Mouse (Mus musculus) stomach, embryonic 16.5 days (tissue): ENCODE results near the gene Tnpo1. TPM values are rescaled to one million over a fixed set of nuclear protein-coding genes. Genes with fewer than 3 reads are reported as not detected.

Experiments used
- ATAC-seq: fragments of 200-750 bp; cut with Nextera tagmentation; 2 replicates; pipeline ENCODE4 v1.8.0; 2017; ENCODE audit warnings: moderate number of reproducible peaks, moderate TSS enrichment; ENCODE audit not compliant: insufficient read depth, low FRiP score
- H3K27ac ChIP-seq: fragments of 300-500 bp; sonication (generic); 2 replicates; pipeline ENCODE4 v1.5.1; 2014; ENCODE audit warnings: low read length
- H3K27me3 ChIP-seq: fragments of 300-500 bp; sonication (generic); 2 replicates; pipeline ENCODE4 v1.6.1; 2014; ENCODE audit warnings: low read length, control low read depth, mixed read lengths; ENCODE audit not compliant: control insufficient read depth, insufficient read depth
- H3K36me3 ChIP-seq: fragments of 300-500 bp; sonication (generic); 2 replicates; pipeline ENCODE4 v1.6.1; 2014; ENCODE audit warnings: low read length; ENCODE audit not compliant: control insufficient read depth, insufficient read depth
- H3K4me1 ChIP-seq: fragments of 300-500 bp; sonication (generic); 2 replicates; pipeline ENCODE4 v1.6.1; 2014; ENCODE audit warnings: low read length, control low read depth, mixed read lengths; ENCODE audit not compliant: control insufficient read depth, insufficient read depth
- H3K4me2 ChIP-seq: fragments of 300-500 bp; sonication (generic); 2 replicates; pipeline ENCODE4 v1.6.1; 2014; ENCODE audit warnings: low read depth, low read length, mixed read lengths
- H3K4me3 ChIP-seq: fragments of 300-500 bp; sonication (generic); replicated peaks from 2 replicates; pipeline ENCODE4 v1.5.1; 2014; ENCODE audit warnings: mild to moderate bottlenecking, low read length
- H3K9ac ChIP-seq: fragments of 300-500 bp; sonication (generic); 2 replicates; pipeline ENCODE4 v1.6.1; 2014; ENCODE audit warnings: low read length
- H3K9me3 ChIP-seq: fragments of 300-500 bp; sonication (generic); replicated peaks from 2 replicates; pipeline ENCODE4 v1.6.1; 2016; ENCODE audit warnings: low read length, control low read depth; ENCODE audit not compliant: control insufficient read depth
- WGBS: fragments of 180-500 bp; shearing (Covaris S2); extraction: QIAGEN DNeasy Blood & Tissue Kit; methylation state at CpG from one replicate; pipeline ENCODE4 v1.1.7; 2014; 5-methylcytosine and 5-hydroxymethylcytosine counted together
- polyA plus RNA-seq: library from polyadenylated mRNA; unstranded; fragments of >200 nt; fragmentation: Nextera tagmentation; extraction: Ambion mirVana; gene quantifications from 2 replicates; pipeline ENCODE4 v1.2.1, GENCODE M21; 2015

The Tnpo1 gene
- polyA plus RNA-seq, 1 experiment from 2014 or later, result 58.3 TPM

- WGBS, result 75% methylated on average over 4 of the region's 4 CpGs
Measured at GRCm38 (mm10) chr13:98803699-98804098, 122.5 kb downstream of the Tnpo1 start.

DNA sequence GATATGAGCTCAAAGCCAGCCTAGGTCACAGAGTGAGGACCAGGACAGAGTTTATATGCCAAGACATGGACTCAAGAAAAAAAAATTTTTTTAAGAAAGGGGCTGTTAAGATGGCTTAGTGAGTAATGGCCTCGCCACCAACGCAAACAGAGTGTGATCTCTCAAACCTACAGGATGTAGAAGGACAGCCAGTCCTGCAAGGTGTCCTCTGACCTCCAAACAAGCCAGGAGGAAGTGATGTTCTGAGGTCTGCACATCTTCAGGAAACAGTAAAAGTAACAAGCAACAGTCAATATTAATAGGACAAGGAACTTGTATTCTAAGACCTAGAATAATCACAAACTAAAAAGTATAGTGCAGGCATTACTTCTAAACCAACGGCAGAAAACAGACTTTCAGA, 123.2 kb downstream of the Tnpo1 start:
- 80% methylated on average over 3 of the region's 3 CpGs for WGBS

More at GRCm38 (mm10) chr13:98803699-98804098, 122.5 kb downstream of the Tnpo1 start:
- no peak overlapping the region for H3K27ac ChIP-seq
- H3K9ac ChIP-seq, result no peak overlapping the region
- no peak overlapping the region for H3K4me3 ChIP-seq
- 0 out of 2 replicates have a peak, but pooled peaks cover 4% of the 10 kb centered on the region for H3K9me3 ChIP-seq
- H3K27me3 ChIP-seq, result no peaks in the 10 kb centered on the region
- no peaks in the 10 kb centered on the region for H3K4me1 ChIP-seq
- H3K4me2 ChIP-seq, result no peak overlapping the region
- H3K36me3 ChIP-seq, result peaks cover 17% of the 10 kb centered on the region
- no peak for ATAC-seq

DNA sequence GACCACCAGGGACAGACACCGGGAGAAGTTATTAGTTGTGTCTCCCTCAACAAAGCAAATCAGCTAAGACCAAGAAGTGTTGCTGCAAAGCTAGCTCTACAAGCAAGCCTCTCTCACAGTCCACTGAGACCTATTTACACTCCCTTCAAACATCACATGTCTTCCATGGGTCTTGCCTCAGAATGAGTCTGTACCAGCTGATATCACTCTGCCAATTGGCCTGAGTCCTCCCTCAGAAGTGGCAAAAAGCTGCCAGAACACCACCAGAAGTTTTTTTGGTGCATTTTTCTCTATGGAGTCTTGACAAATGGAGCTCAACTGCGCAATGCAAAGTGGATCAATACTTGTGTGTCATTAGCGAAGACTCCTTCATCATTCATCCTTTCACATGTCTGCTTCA, 130.7 kb downstream of the Tnpo1 start:
- no peak overlapping the region for H3K27ac ChIP-seq
- ATAC-seq, result no peak
- WGBS, result 91% methylated on average over 3 of the region's 3 CpGs
- no peaks in the 10 kb centered on the region for H3K4me1 ChIP-seq
- H3K27me3 ChIP-seq, result no peaks in the 10 kb centered on the region
- H3K9me3 ChIP-seq, result 0 out of 2 replicates have a peak, but pooled peaks cover 2% of the 10 kb centered on the region
- no peak overlapping the region for H3K9ac ChIP-seq
- H3K4me2 ChIP-seq, result no peak overlapping the region
- H3K36me3 ChIP-seq, result peaks cover 16% of the 10 kb centered on the region
- no peak overlapping the region for H3K4me3 ChIP-seq

More for the DNA sequence above, 123.2 kb downstream of the Tnpo1 start:
- H3K9ac ChIP-seq, result no peak overlapping the region
- H3K9me3 ChIP-seq, result 0 out of 2 replicates have a peak, but pooled peaks cover 4% of the 10 kb centered on the region
- ATAC-seq, result no peak
- H3K36me3 ChIP-seq, result peaks cover 17% of the 10 kb centered on the region
- H3K4me3 ChIP-seq, result no peak overlapping the region
- H3K27me3 ChIP-seq, result no peaks in the 10 kb centered on the region
- no peaks in the 10 kb centered on the region for H3K4me1 ChIP-seq
- H3K4me2 ChIP-seq, result no peak overlapping the region
- H3K27ac ChIP-seq, result no peak overlapping the region

- Histone ChIP-seq H3K9me3 (no peaks in the 10 kb centered on the region), H3K4me3 (no peak overlapping the region), H3K27ac (no peak overlapping the region), H3K4me1 (no peaks in the 10 kb centered on the region), H3K36me3 (peaks cover 9% of the 10 kb centered on the region; the same call in 1 of the 2 replicates), H3K9ac (no peak overlapping the region), H3K27me3 (no peaks in the 10 kb centered on the region), H3K4me2 (no peak overlapping the region)
- WGBS, result 91% methylated on average over 1 of the region's 1 CpGs
- no peak for ATAC-seq
Measured at GRCm38 (mm10) chr13:98792864-98793263, 133.3 kb downstream of the Tnpo1 start.

GRCm38 (mm10) chr13:98791693-98792092, 134.5 kb downstream of the Tnpo1 start:
- H3K27ac ChIP-seq, result no peak overlapping the region
- H3K9ac ChIP-seq, result no peak overlapping the region
- no peaks in the 10 kb centered on the region for H3K4me1 ChIP-seq
- H3K4me2 ChIP-seq, result no peak overlapping the region
- ATAC-seq, result no peak
- no peaks in the 10 kb centered on the region for H3K9me3 ChIP-seq
- H3K4me3 ChIP-seq, result no peak overlapping the region
- H3K27me3 ChIP-seq, result no peaks in the 10 kb centered on the region
- H3K36me3 ChIP-seq, result peaks cover 9% of the 10 kb centered on the region; the same call in 1 of the 2 replicates
- 93% methylated on average over 1 of the region's 1 CpGs for WGBS

Other genes with a start within 250 kb of the Tnpo1 start
- 6.7 and 8.7 TPM in 2 replicates for gene Tmem171, start 231.6 kb downstream of the Tnpo1 start, polyA plus RNA-seq
- gene Fcho2, start 110.9 kb downstream of the Tnpo1 start, polyA plus RNA-seq, result 42.0 and 42.7 TPM in 2 replicates
- gene 1700024P04Rik, start 58.2 kb upstream of the Tnpo1 start, polyA plus RNA-seq, result not detected in 2 replicates